Mouse (Mus musculus) Patski (cell line): ENCODE data around the gene Twist2. TPM values are rescaled to one million over a fixed set of nuclear protein-coding genes. Genes with fewer than 3 reads are reported as not detected.

Experiments
- ATAC-seq: fragments of 100-300 bp; one replicate; pipeline ENCODE4 v1.8.0; 2021
- CTCF ChIA-PET: fragments of 350-600 bp; sonication (Branson Sonifier 250); formaldehyde crosslinking; loops from one replicate; lab custom pipeline; 2022; ENCODE audit warnings: inconsistent platforms; lab: Charles Lee
- POLR2A ChIA-PET: fragments of 350-600 bp; sonication (Branson Sonifier 250); formaldehyde crosslinking; loops from one replicate; lab custom pipeline; 2022; ENCODE audit warnings: antibody characterized with exemption, inconsistent platforms; lab: Charles Lee
- DNase-seq: peaks from one replicate; pipeline ENCODE4 v3.0.0-alpha.2; 2011; ENCODE audit warnings: low read depth, low spot score
- H3K27me3 ChIP-seq: fragments of 371-371 bp; one replicate; pipeline ENCODE4 v1.5.1; 2021
- CTCF ChIP-seq: fragments of 100-300 bp; IDR thresholded peaks from one replicate; pipeline ENCODE4 v1.5.1; 2021
- in situ Hi-C: fragments of 300-500 bp; cut with MboI; formaldehyde crosslinking; loops from 3 replicates; pipeline ENCODE4 v1.11.1; 2018; ENCODE audit warnings: low pct_unique_long_range_greater_than_20kb, mixed read lengths
- polyA plus RNA-seq: library from polyadenylated mRNA; unstranded; gene quantifications from one replicate; pipeline ENCODE4 v1.2.3, GENCODE M21; 2021

Gene Twist2
- polyA plus RNA-seq, 1 experiment from 2014 or later = 4.1 TPM

DNA sequence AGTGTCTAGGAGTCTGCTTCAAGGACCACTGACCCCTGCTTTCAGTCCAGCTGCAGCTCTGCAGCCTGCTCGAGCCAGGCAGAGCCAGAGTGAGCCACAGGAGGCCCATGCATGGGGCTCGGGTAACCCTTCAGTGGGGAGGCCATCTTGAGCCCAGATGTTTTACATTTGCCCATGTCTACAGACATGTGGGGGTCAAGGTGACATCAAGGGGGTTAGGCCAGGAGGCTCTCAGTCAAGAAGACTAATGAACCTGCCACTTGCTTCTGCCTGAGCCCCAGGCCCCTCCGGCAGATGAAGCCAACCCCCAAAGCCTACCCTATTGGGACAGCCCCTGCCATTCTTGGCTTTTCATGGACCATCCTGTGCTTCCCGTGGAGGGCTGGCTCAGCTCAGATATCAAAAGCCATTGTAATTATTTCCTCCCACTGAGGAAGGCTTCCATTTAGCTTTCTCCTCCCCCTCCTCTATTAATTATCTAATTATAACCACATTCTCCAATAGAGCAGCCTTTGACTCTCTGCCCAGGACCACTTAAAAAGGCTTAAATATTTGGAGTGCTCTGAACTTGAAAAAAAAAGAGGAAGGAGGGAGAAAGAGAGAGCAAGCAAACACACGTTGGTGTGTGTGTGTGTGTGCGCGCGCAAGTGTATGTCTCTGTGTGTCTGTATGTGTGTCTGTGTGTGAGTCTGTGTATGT, 43.6 kb downstream of the Twist2 start:
- POLR2A ChIA-PET = interaction anchor here (0.8 kb wide), 1 partner anchor 13 kb away, joined by 3 read pairs; no protein-coding TSS in a partner anchor
- DNase-seq = no peak

DNA sequence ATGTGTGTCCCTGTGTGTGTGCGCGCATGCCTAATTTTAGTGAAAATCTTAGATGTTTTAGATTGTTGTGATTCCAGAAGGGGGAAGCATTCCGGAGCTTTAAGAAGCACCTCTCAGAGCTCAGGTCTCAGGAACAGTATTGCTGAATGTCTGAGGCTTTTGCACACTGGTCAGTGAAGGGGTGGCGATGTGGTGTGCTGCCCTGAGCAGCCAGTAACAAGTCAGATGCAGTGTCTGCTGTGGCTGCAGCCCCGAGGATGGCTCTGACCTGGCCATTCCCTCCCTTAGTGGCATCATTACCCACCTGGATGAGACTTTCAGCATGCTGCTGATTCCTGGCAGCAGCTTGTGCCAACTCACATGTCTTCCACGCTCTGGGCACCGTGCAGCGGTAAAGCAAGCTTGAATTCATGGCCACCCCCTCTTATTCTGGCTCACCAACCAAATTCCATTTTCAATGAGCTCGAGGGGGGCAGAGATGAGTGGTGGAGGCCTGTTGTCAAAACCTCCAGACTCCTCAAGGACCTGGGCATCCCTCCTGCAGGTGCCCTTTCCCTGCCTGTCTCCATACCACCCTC, 44.2 kb downstream of the Twist2 start:
- TF ChIP-seq CTCF = no peak
- in situ Hi-C loops = no loop called here
- POLR2A ChIA-PET = no interaction called here
- ATAC-seq = no peak
- CTCF ChIA-PET = interaction anchor here (1.3 kb wide), 1 partner anchor 28 kb away, joined by 3 read pairs; no protein-coding TSS in a partner anchor
- no peaks in the 10 kb centered on the region for H3K27me3 ChIP-seq
- no peak for DNase-seq

More for the DNA sequence above, 43.6 kb downstream of the Twist2 start:
- CTCF ChIA-PET = interaction anchor here (1.3 kb wide), 1 partner anchor 29 kb away, joined by 3 read pairs; no protein-coding TSS in a partner anchor
- no peak for ATAC-seq
- in situ Hi-C loops = no loop called here
- TF ChIP-seq CTCF = no peak
- H3K27me3 ChIP-seq = no peaks in the 10 kb centered on the region

GRCm38 (mm10) chr1:91851300-91851699, 50.0 kb downstream of the Twist2 start:
- POLR2A ChIA-PET = no interaction called here
- CTCF ChIA-PET = no interaction called here
- no peaks in the 10 kb centered on the region for H3K27me3 ChIP-seq
- in situ Hi-C loops = no loop called here
- no peak for TF ChIP-seq CTCF
- no peak for DNase-seq
- no peak for ATAC-seq

DNA sequence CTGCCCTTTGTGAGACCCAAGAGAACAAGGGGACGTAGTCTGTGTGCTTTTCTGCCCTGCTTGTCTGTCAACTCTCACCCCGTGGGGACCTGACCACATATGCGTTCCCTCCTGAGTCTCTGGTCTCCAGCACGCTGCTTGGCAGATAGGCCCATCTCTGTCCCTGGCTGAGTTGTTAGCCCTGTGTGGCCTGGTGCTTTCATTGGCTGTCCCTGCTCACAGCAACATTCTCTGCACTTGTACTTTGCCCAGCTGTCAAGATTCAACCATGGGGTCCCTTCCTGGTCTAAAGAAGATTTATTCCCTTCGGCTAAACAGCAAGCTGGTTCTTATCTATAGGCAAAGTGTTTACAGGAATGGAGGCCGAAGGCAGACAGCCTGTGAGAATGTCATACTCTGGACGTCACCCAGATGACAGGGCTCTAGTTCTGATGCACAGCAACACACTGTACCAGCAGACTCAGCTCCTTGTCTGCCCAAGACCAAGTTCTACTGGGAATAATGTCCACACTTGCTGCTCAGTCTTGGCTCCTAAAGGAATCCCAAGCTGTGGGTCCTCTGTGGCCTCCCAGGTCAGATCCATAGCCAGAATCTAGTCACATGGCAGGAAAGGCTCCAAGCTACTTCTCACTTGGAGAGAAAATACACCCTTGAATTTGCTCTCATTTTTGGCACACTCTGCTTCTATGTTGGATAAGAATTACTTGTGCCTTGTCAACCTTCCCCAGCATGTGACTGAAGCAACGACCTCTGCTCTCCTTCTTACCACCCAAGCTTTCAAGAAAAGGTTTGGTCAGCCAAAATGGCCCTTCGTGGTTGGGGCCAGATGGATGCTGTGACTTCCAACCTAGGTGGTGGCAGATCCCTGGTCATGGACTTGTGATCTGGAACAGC, 55.8 kb downstream of the Twist2 start:
- no peak for ATAC-seq
- CTCF ChIA-PET = no interaction called here
- DNase-seq = no peak
- in situ Hi-C loops = no loop called here
- POLR2A ChIA-PET = no interaction called here
- H3K27me3 ChIP-seq = no peaks in the 10 kb centered on the region
- no peak for TF ChIP-seq CTCF

DNA sequence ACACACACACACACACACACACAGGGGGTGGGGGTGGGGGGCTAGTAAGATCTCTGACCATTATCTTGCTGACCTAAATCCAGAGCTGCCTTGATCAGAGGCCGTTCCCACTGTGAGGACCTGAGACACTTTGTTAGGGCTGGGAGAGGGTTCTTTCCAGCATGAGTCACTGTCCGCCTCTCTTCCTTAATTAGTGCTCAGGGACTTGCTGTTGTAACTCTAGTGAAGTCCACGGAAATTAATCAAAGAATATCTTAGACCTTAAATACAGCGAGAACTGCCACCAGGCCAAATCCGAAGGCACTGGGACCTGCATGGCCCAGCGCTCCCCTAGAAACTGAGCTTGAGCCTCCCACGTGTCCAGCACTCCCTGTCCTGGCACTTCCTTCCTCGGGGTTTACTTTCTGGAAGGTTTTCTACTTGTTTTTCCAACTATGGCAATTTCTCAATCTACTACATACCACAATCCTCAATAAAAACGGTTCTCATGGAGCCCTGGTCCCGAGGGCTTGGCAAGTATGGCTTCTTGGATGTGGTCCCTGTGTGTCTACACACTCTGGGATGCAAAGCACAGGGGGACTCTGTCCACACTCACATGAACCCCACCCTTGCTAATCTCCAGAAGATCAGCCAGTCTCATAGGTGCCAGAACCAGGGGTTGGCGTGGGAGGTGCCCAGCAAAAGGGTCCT, 57.0 kb downstream of the Twist2 start:
- no peak for TF ChIP-seq CTCF
- ATAC-seq (peak; percentile 61), DNase-seq (peak; percentile 30)
- in situ Hi-C loops = no loop called here
- no peaks in the 10 kb centered on the region for H3K27me3 ChIP-seq
- ChIA-PET CTCF (no interaction called here), POLR2A (interaction anchor here (0.6 to 0.7 kb wide), 2 partner anchors 13 to 17 kb away, joined by 3 read pairs; no protein-coding TSS in a partner anchor)

DNA sequence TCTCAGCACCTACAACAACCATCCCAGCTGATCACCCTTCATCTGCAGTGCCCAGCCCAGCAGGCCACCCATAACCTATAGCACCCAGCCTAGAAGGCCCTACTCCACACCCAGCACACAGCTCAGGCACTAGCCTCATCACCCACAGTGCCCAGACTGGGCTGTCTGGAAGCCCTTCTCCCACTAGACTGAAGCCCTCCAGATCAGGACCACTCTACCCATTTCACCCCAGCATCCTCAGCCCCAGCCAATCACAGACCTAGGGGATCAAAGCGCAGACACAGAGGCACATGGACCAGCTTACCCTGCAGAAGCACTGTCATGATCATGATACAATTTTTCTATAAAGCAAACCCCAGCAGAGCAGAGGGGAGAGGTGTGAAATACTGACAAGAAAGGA, 57.6 kb downstream of the Twist2 start:
- no peak for DNase-seq
- in situ Hi-C loops = no loop called here
- no peaks in the 10 kb centered on the region for H3K27me3 ChIP-seq
- no peak for ATAC-seq
- POLR2A ChIA-PET = no interaction called here
- CTCF ChIA-PET = no interaction called here
- TF ChIP-seq CTCF = no peak

- in situ Hi-C loops = no loop called here
- DNase-seq = no peak
- ATAC-seq = no peak
- TF ChIP-seq CTCF = no peak
- POLR2A ChIA-PET = no interaction called here
- CTCF ChIA-PET = interaction anchor here (1.9 kb wide), 1 partner anchor 12 kb away, joined by 6 read pairs; no protein-coding TSS in a partner anchor
- peaks cover 3% of the 10 kb centered on the region for H3K27me3 ChIP-seq
Observed at GRCm38 (mm10) chr1:91861511-91861910, 60.2 kb downstream of the Twist2 start.

DNA sequence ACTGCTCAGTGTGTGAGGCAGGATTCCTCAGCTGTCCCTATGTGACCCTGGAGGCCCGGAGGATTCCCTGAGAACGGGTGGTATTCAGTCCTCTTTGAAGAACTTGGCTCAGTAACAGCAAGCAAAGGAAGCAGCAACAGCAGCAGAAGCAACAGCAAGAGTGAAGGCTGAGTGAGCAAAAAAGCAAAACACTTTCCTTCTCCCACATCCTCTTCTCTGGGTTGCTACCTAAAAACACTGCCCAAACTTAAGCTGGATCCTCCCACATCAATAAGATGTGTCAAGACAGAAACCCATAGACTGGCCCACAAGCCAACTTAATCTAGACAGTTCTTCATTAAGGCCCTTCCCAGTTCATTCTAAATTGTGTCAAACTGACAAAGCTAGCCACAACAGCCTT, 64.7 kb downstream of the Twist2 start:
- ChIA-PET CTCF (no interaction called here), POLR2A (no interaction called here)
- ATAC-seq (no peak), DNase-seq (no peak)
- TF ChIP-seq CTCF = no peak
- peaks cover 3% of the 10 kb centered on the region for H3K27me3 ChIP-seq
- in situ Hi-C loops = no loop called here

GRCm38 (mm10) chr1:91871101-91871500, 69.8 kb downstream of the Twist2 start:
- ATAC-seq = no peak
- H3K27me3 ChIP-seq = no peaks in the 10 kb centered on the region
- in situ Hi-C loops = loop anchor here (5.0 kb wide), 1 partner anchor 104 kb away; no protein-coding TSS in a partner anchor
- TF ChIP-seq CTCF = no peak
- ChIA-PET CTCF (no interaction called here), POLR2A (no interaction called here)
- DNase-seq = no peak
